Mouse (Mus musculus): ENCODE data around the gene Mrtfa.
A peak's percentile ranks its signal among the peaks of the same experiment; 100 is the strongest.
"Not testable (repeated sequence)": the region's sequence is repeated elsewhere in the genome, so short reads cannot be mapped to it uniquely, and the experiment has no call there.

Mrtfa gene

GRCm38 (mm10) chr15:81190630-81191178 lies at the start of gene Mrtfa:
Gene Mrtfa, minus strand, starts transcription at chr15:81190757.
- peak; percentile 100 for DNase-seq (ENCODE audit: low read depth, low spot score)

GRCm38 (mm10) chr15:81239794-81240343 lies 49.3 kb upstream of the Mrtfa start:
- no peak for DNase-seq (ENCODE audit: low read depth, low spot score)

GRCm38 (mm10) chr15:81239261-81239660 lies 48.7 kb upstream of the Mrtfa start:
- no peak for DNase-seq (ENCODE audit: low read depth, low spot score)

- DNase-seq (ENCODE audit: low read depth, low spot score): no peak
Measured at GRCm38 (mm10) chr15:81237471-81237870, 46.9 kb upstream of the Mrtfa start.

GRCm38 (mm10) chr15:81236062-81236461 lies 45.5 kb upstream of the Mrtfa start:
- no peak for DNase-seq (ENCODE audit: low read depth, low spot score)

- DNase-seq (ENCODE audit: low read depth, low spot score): no peak
Measured at GRCm38 (mm10) chr15:81235086-81235920, 44.7 kb upstream of the Mrtfa start, which contains the start of gene Mchr1. Gene Mchr1, plus strand, starts transcription at chr15:81235499.

GRCm38 (mm10) chr15:81231325-81231724 lies 40.8 kb upstream of the Mrtfa start:
- no peak for DNase-seq (ENCODE audit: low read depth, low spot score)

GRCm38 (mm10) chr15:81229791-81230190 lies 39.2 kb upstream of the Mrtfa start:
- DNase-seq (ENCODE audit: low read depth, low spot score): no peak

GRCm38 (mm10) chr15:81228258-81228657 lies 37.7 kb upstream of the Mrtfa start:
- DNase-seq (ENCODE audit: low read depth, low spot score): no peak

- no peak for DNase-seq (ENCODE audit: low read depth, low spot score)
Measured at GRCm38 (mm10) chr15:81227275-81227674, 36.7 kb upstream of the Mrtfa start.

GRCm38 (mm10) chr15:81226796-81227195 lies 36.2 kb upstream of the Mrtfa start:
- DNase-seq (ENCODE audit: low read depth, low spot score): no peak

GRCm38 (mm10) chr15:81225732-81226131 lies 35.2 kb upstream of the Mrtfa start:
- no peak for DNase-seq (ENCODE audit: low read depth, low spot score)

- no peak for DNase-seq (ENCODE audit: low read depth, low spot score)
Measured at GRCm38 (mm10) chr15:81225016-81225415, 34.5 kb upstream of the Mrtfa start.

GRCm38 (mm10) chr15:81221446-81221845 lies 30.9 kb upstream of the Mrtfa start:
- no peak for DNase-seq (ENCODE audit: low read depth, low spot score)

GRCm38 (mm10) chr15:81220051-81220450 lies 29.5 kb upstream of the Mrtfa start:
- not testable (repeated sequence) for DNase-seq (ENCODE audit: low read depth, low spot score)

GRCm38 (mm10) chr15:81219054-81219453 lies 28.5 kb upstream of the Mrtfa start:
- DNase-seq (ENCODE audit: low read depth, low spot score): no peak

GRCm38 (mm10) chr15:81216906-81217653 lies 26.5 kb upstream of the Mrtfa start:
- peak; percentile 71 for DNase-seq (ENCODE audit: low read depth, low spot score)

GRCm38 (mm10) chr15:81212976-81213375 lies 22.4 kb upstream of the Mrtfa start:
- DNase-seq (ENCODE audit: low read depth, low spot score): peak; percentile 39

GRCm38 (mm10) chr15:81210496-81210895 lies 19.9 kb upstream of the Mrtfa start:
- no peak for DNase-seq (ENCODE audit: low read depth, low spot score)

- no peak for DNase-seq (ENCODE audit: low read depth, low spot score)
Measured at GRCm38 (mm10) chr15:81202462-81202861, 11.9 kb upstream of the Mrtfa start.

GRCm38 (mm10) chr15:81199372-81199959 lies 8.9 kb upstream of the Mrtfa start:
- peak; percentile 93 for DNase-seq (ENCODE audit: low read depth, low spot score)

- no peak for DNase-seq (ENCODE audit: low read depth, low spot score)
Measured at GRCm38 (mm10) chr15:81198447-81198846, 7.9 kb upstream of the Mrtfa start.

All from 3T3-L1 (cell line).